Mouse (Mus musculus) neural tube, embryonic 14.5 days (tissue): ENCODE data around the gene Nkain1. TPM values are rescaled to one million over a fixed set of nuclear protein-coding genes. Genes with fewer than 3 reads are reported as not detected.

ENCODE experiments used
- ATAC-seq: fragments of 200-750 bp; cut with Nextera tagmentation; 2 replicates; pipeline ENCODE4 v1.8.0; 2017; ENCODE audit warnings: low read depth, mild to moderate bottlenecking, moderate TSS enrichment, moderate library complexity
- H3K27ac ChIP-seq: fragments of 300-500 bp; sonication (generic); 2 replicates; pipeline ENCODE4 v1.5.1; 2014; ENCODE audit warnings: low read depth, mild to moderate bottlenecking, control low read depth, low read length, moderate library complexity, mixed read lengths
- H3K27me3 ChIP-seq: fragments of 300-500 bp; sonication (generic); 2 replicates; pipeline ENCODE4 v1.6.1; 2014; ENCODE audit warnings: low read length; ENCODE audit not compliant: control insufficient read depth, insufficient read depth
- H3K36me3 ChIP-seq: fragments of 300-500 bp; sonication (generic); 2 replicates; pipeline ENCODE4 v1.6.1; 2014; ENCODE audit warnings: low read length, mixed read lengths; ENCODE audit not compliant: control insufficient read depth, insufficient read depth
- H3K4me1 ChIP-seq: fragments of 300-500 bp; sonication (generic); 2 replicates; pipeline ENCODE4 v1.6.1; 2014; ENCODE audit warnings: low read length; ENCODE audit not compliant: control insufficient read depth, insufficient read depth
- H3K4me2 ChIP-seq: fragments of 300-500 bp; sonication (generic); 2 replicates; pipeline ENCODE4 v1.6.1; 2014; ENCODE audit warnings: mild to moderate bottlenecking, low read depth, low read length, control low read depth
- H3K4me3 ChIP-seq: fragments of 300-500 bp; sonication (generic); 2 replicates; pipeline ENCODE4 v1.5.1; 2014; ENCODE audit warnings: low read depth, low read length, control low read depth, mixed read lengths
- H3K9ac ChIP-seq: fragments of 300-500 bp; sonication (generic); replicated peaks from 2 replicates; pipeline ENCODE4 v1.6.1; 2014; ENCODE audit warnings: low read depth, mild to moderate bottlenecking, control low read depth, low read length, mixed read lengths
- H3K9me3 ChIP-seq: fragments of 300-500 bp; sonication (generic); 2 replicates; pipeline ENCODE4 v1.6.1; 2016; ENCODE audit warnings: low read length; ENCODE audit not compliant: control insufficient read depth
- WGBS: fragments of 180-500 bp; shearing (Covaris S2); extraction: QIAGEN DNeasy Blood & Tissue Kit; methylation state at CpG from one replicate; pipeline ENCODE4 v1.1.7; 2014; 5-methylcytosine and 5-hydroxymethylcytosine counted together
- polyA plus RNA-seq: library from polyadenylated mRNA; unstranded; fragments of >200 nt; fragmentation: Nextera tagmentation; extraction: Ambion mirVana; gene quantifications from 2 replicates; pipeline ENCODE4 v1.2.1, GENCODE M21; 2014

The Nkain1 gene
- polyA plus RNA-seq, 1 experiment from 2014 or later: 19.9 TPM

DNA sequence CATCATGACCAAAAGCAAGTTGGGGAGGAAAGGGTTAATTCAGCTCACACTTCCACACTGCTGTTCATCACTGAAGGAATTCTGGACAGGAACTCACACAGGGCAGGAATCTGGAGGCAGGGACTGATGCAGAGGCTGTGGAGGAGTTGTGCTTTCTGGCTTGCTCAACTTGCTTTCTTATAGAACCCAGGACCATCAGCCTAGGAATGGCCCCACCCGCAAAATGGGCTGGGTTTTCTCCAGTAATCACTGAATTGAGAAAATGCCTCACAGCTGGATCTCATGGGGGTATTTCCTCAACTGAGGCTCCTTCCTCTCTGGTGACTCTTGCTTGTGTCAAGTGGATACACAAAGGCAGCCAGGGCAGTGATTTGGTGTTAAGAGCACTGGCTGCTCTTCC lies 48.9 kb downstream of the Nkain1 start:
- 73% methylated on average over 1 of the region's 1 CpGs for WGBS
- no peak for ATAC-seq
- H3K27me3 ChIP-seq: no peaks in the 10 kb centered on the region
- no peak overlapping the region for H3K9ac ChIP-seq
- H3K9me3 ChIP-seq: no peaks in the 10 kb centered on the region
- no peak overlapping the region for H3K4me3 ChIP-seq
- H3K4me1 ChIP-seq: no peaks in the 10 kb centered on the region
- no peak overlapping the region for H3K4me2 ChIP-seq
- H3K36me3 ChIP-seq: peaks cover 4% of the 10 kb centered on the region; the same call in 1 of the 2 replicates
- H3K27ac ChIP-seq: no peak overlapping the region

- Histone ChIP-seq H3K9me3 (no peaks in the 10 kb centered on the region), H3K4me2 (no peak overlapping the region), H3K9ac (no peak overlapping the region), H3K4me3 (no peak overlapping the region), H3K27me3 (no peaks in the 10 kb centered on the region), H3K27ac (no peak overlapping the region), H3K36me3 (no peaks in the 10 kb centered on the region), H3K4me1 (no peaks in the 10 kb centered on the region)
- 92% methylated on average over 6 of the region's 6 CpGs for WGBS
- ATAC-seq: no peak
Measured at GRCm38 (mm10) chr4:130521466-130521865, 52.5 kb downstream of the Nkain1 start.

DNA sequence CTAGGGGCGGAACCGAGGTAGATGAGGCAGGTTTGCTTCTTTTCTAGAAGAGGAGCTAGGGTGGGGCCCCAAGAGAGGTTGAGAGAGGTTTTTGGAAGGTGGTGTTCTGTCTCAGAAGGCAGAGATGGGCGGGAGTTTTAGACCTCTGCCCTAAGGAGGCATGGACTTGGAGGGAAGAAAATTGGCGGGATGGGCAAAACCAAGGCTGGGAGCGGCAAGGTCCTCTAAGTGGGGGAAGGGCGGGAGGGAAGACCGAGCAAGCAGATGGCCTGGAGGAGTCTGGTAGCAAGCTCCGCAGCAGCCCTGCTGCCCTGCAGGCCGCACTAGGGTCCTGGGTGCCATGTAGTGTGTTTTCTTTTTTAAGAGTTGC lies 53.5 kb downstream of the Nkain1 start:
- Histone ChIP-seq H3K36me3 (no peaks in the 10 kb centered on the region), H3K27ac (0 out of 2 replicates have a peak overlapping the region, but pooled peaks have one; percentile 44), H3K4me2 (peak overlapping the region; percentile 50), H3K9ac (peak overlapping the region; percentile 93; the same call in 1 of the 2 replicates), H3K4me1 (no peaks in the 10 kb centered on the region), H3K27me3 (no peaks in the 10 kb centered on the region), H3K4me3 (peak overlapping the region; percentile 65), H3K9me3 (no peaks in the 10 kb centered on the region)
- WGBS: 1% methylated on average over 9 of the region's 9 CpGs
- ATAC-seq: peak; percentile 62

- ATAC-seq: peak; percentile 97
- H3K27me3 ChIP-seq: no peaks in the 10 kb centered on the region
- H3K9ac ChIP-seq: peak overlapping the region; percentile 93
- peak overlapping the region; percentile 50 for H3K4me2 ChIP-seq
- no peaks in the 10 kb centered on the region for H3K36me3 ChIP-seq
- H3K4me3 ChIP-seq: peak overlapping the region; percentile 65
- no peaks in the 10 kb centered on the region for H3K9me3 ChIP-seq
- H3K27ac ChIP-seq: peak overlapping the region; percentile 85
- 2% methylated on average over 40 of the region's 40 CpGs for WGBS
- no peaks in the 10 kb centered on the region for H3K4me1 ChIP-seq
Measured at GRCm38 (mm10) chr4:130519567-130520481, 54.1 kb downstream of the Nkain1 start.

GRCm38 (mm10) chr4:130516490-130516889 lies 57.5 kb downstream of the Nkain1 start:
- Histone ChIP-seq H3K9me3 (no peaks in the 10 kb centered on the region), H3K4me3 (no peak overlapping the region), H3K27me3 (no peaks in the 10 kb centered on the region), H3K27ac (no peak overlapping the region), H3K4me1 (no peaks in the 10 kb centered on the region), H3K4me2 (no peak overlapping the region), H3K36me3 (no peaks in the 10 kb centered on the region), H3K9ac (no peak overlapping the region)
- no peak for ATAC-seq
- WGBS: 85% methylated on average over 6 of the region's 6 CpGs

Other genes with a start within 250 kb of the Nkain1 start
- 97.0 and 98.1 TPM in 2 replicates for gene Zcchc17, start 214.2 kb downstream of the Nkain1 start, polyA plus RNA-seq
- gene Snrnp40, start 214.0 kb downstream of the Nkain1 start, polyA plus RNA-seq: 101 and 102 TPM in 2 replicates
- 94.8 and 99.6 TPM in 2 replicates for gene Pum1, start 89.1 kb upstream of the Nkain1 start, polyA plus RNA-seq
- 83.2 and 83.4 TPM in 2 replicates for gene Sdc3, start 218.4 kb upstream of the Nkain1 start, polyA plus RNA-seq